Mouse (Mus musculus): Measurements from ENCODE around the gene Mterf4.

Mterf4 gene

GRCm38 (mm10) chr1:93257560-93257959 lies 48.2 kb downstream of the Mterf4 start:
- no peak for DNase-seq

GRCm38 (mm10) chr1:93255761-93256160 lies 50.0 kb downstream of the Mterf4 start:
- no peak for DNase-seq

- no peak for DNase-seq
Measured at GRCm38 (mm10) chr1:93252586-93252985, 53.1 kb downstream of the Mterf4 start.
